26 mouse cellular contexts compared by ENCODE assay signal in genomic region chr14:55008417-55008816, GRCm38 (mm10). TPM values are rescaled to one million over a fixed set of nuclear protein-coding genes. Genes with fewer than 3 reads are reported as not detected.
DNase-seq lines count a peak whose midpoint lies in the region; ATAC-seq lines count a peak whose summit lies in the region.
"Had no signal": no experiment of that assay in that cellular context is flagged by ENCODE, and none has a peak within 500 bp of the region (broad histone marks: within the 10 kb centered on the region; RNA-seq: fewer than 3 reads in every experiment).

No protein-coding gene starts in this region.

- no peaks in the 10 kb centered on the region for H3K36me3 ChIP-seq in embryonic facial prominence, embryonic 15.5 days
- no peaks in the 10 kb centered on the region for H3K36me3 ChIP-seq in embryonic facial prominence, embryonic 10.5 days (replicated peaks)
- H3K36me3 ChIP-seq in heart, embryonic 12.5 days = no peaks in the 10 kb centered on the region
- H3K36me3 ChIP-seq in midbrain, embryonic 11.5 days (ENCODE audit: control insufficient read depth, insufficient read depth, low read length) = no peaks in the 10 kb centered on the region
- no peaks in the 10 kb centered on the region for H3K36me3 ChIP-seq in midbrain, embryonic 10.5 days
- H3K36me3 ChIP-seq in hindbrain, embryonic 12.5 days = no peaks in the 10 kb centered on the region
- H3K36me3 ChIP-seq: G1E; hindbrain, embryonic 13.5 days had no signal

- H3K9ac ChIP-seq in embryonic facial prominence, embryonic 15.5 days = no peak overlapping the region
- H3K9ac ChIP-seq in heart, embryonic 12.5 days = no peak overlapping the region
- H3K9ac ChIP-seq in midbrain, embryonic 11.5 days (ENCODE audit: low read length) = no peak overlapping the region
- no peak overlapping the region for H3K9ac ChIP-seq in hindbrain, embryonic 12.5 days
- H3K9ac ChIP-seq: hindbrain, embryonic 13.5 days had no signal

- WGBS in embryonic facial prominence, embryonic 15.5 days = 78% methylated on average over 8 of the region's 8 CpGs
- WGBS in embryonic facial prominence, embryonic 10.5 days = 85% methylated on average over 8 of the region's 8 CpGs
- WGBS in heart, embryonic 12.5 days = 71% methylated on average over 8 of the region's 8 CpGs
- WGBS in midbrain, embryonic 11.5 days = 83% methylated on average over 8 of the region's 8 CpGs
- 85% methylated on average over 8 of the region's 8 CpGs for WGBS in midbrain, embryonic 10.5 days
- 78% methylated on average over 8 of the region's 8 CpGs for WGBS in hindbrain, embryonic 12.5 days

- no peak overlapping the region for H3K27ac ChIP-seq in embryonic facial prominence, embryonic 15.5 days (replicated peaks)
- H3K27ac ChIP-seq in embryonic facial prominence, embryonic 10.5 days (replicated peaks) = no peak overlapping the region
- H3K27ac ChIP-seq in heart, embryonic 12.5 days (ENCODE audit: poor library complexity, severe bottlenecking) = peak overlapping the region; percentile 65
- H3K27ac ChIP-seq in midbrain, embryonic 11.5 days (ENCODE audit: low read depth, low read length) = no peak overlapping the region
- no peak overlapping the region for H3K27ac ChIP-seq in midbrain, embryonic 10.5 days (replicated peaks)
- H3K27ac ChIP-seq in hindbrain, embryonic 12.5 days = no peak overlapping the region
- H3K27ac ChIP-seq: hindbrain, embryonic 13.5 days; hindbrain, postnatal 0 days had no signal

- H3K4me1 ChIP-seq in embryonic facial prominence, embryonic 15.5 days = peaks cover 4% of the 10 kb centered on the region; the same call in 1 of the 2 replicates
- H3K4me1 ChIP-seq in embryonic facial prominence, embryonic 10.5 days = peaks cover 16% of the 10 kb centered on the region
- peaks cover 55% of the 10 kb centered on the region for H3K4me1 ChIP-seq in heart, embryonic 12.5 days (replicated peaks)
- 0 out of 2 replicates have a peak, but pooled peaks cover 8% of the 10 kb centered on the region for H3K4me1 ChIP-seq in midbrain, embryonic 11.5 days (ENCODE audit: control insufficient read depth, insufficient read depth, low read length)
- H3K4me1 ChIP-seq in midbrain, embryonic 10.5 days = peaks cover 16% of the 10 kb centered on the region
- H3K4me1 ChIP-seq in hindbrain, embryonic 12.5 days = peaks cover 3% of the 10 kb centered on the region; the same call in 1 of the 2 replicates

- ATAC-seq in embryonic facial prominence, embryonic 15.5 days (ENCODE audit: insufficient number of reproducible peaks, low FRiP score, low TSS enrichment, low read depth) = 0 out of 2 replicates have a peak, but pooled peaks have one; percentile 26
- no peak for ATAC-seq in heart, embryonic 12.5 days (ENCODE audit: insufficient number of reproducible peaks, low FRiP score)
- no peak for ATAC-seq in midbrain, embryonic 11.5 days (ENCODE audit: low FRiP score)
- ATAC-seq in hindbrain, embryonic 12.5 days (ENCODE audit: low FRiP score) = no peak
- ATAC-seq: CD4-positive, CD25-positive, alpha-beta regulatory T cell, adult 4 months; forebrain, embryonic 16.5 days; hindbrain, postnatal 0 days had no signal

- DNase-seq in embryonic facial prominence, embryonic 10.5 days (ENCODE audit: low spot score) = no peak
- no peak for DNase-seq in heart, adult 8-10 months (ENCODE audit: low spot score)
- peak; percentile 53 for DNase-seq in midbrain, embryonic 11.5 days (ENCODE audit: low spot score, missing footprints)
- no peak for DNase-seq in midbrain, embryonic 10.5 days (ENCODE audit: low spot score)
- DNase-seq: adrenal gland, adult 8-10 months; adrenal gland, postnatal 36 days; B cell, adult 2 months; cerebellum, adult 2 months; cerebellum, postnatal 10 days; gastrocnemius, postnatal 10 days; kidney, adult 11 months had no signal

- no peak overlapping the region for H3K4me3 ChIP-seq in embryonic facial prominence, embryonic 15.5 days (replicated peaks)
- H3K4me3 ChIP-seq in embryonic facial prominence, embryonic 10.5 days = no peak overlapping the region
- no peak overlapping the region for H3K4me3 ChIP-seq in heart, embryonic 12.5 days
- H3K4me3 ChIP-seq in midbrain, embryonic 11.5 days (ENCODE audit: low read depth, low read length) = no peak overlapping the region
- H3K4me3 ChIP-seq in midbrain, embryonic 10.5 days = no peak overlapping the region
- no peak overlapping the region for H3K4me3 ChIP-seq in hindbrain, embryonic 12.5 days
- H3K4me3 ChIP-seq: hindbrain, embryonic 13.5 days had no signal

- no peaks in the 10 kb centered on the region for H3K9me3 ChIP-seq in embryonic facial prominence, embryonic 15.5 days (replicated peaks)
- H3K9me3 ChIP-seq in embryonic facial prominence, embryonic 10.5 days = no peaks in the 10 kb centered on the region
- peaks cover 3% of the 10 kb centered on the region for H3K9me3 ChIP-seq in heart, embryonic 12.5 days (replicated peaks)
- no peaks in the 10 kb centered on the region for H3K9me3 ChIP-seq in midbrain, embryonic 11.5 days (ENCODE audit: control insufficient read depth, low read length)
- no peaks in the 10 kb centered on the region for H3K9me3 ChIP-seq in midbrain, embryonic 10.5 days (replicated peaks)
- H3K9me3 ChIP-seq in hindbrain, embryonic 12.5 days (replicated peaks) = no peaks in the 10 kb centered on the region
- H3K9me3 ChIP-seq: hindbrain, embryonic 13.5 days had no signal

- H3K27me3 ChIP-seq in embryonic facial prominence, embryonic 15.5 days = no peaks in the 10 kb centered on the region
- no peaks in the 10 kb centered on the region for H3K27me3 ChIP-seq in embryonic facial prominence, embryonic 10.5 days (replicated peaks; ENCODE audit: low read depth, poor library complexity, severe bottlenecking)
- H3K27me3 ChIP-seq in heart, embryonic 12.5 days (replicated peaks) = peaks cover 6% of the 10 kb centered on the region
- H3K27me3 ChIP-seq in midbrain, embryonic 11.5 days (ENCODE audit: control insufficient read depth, insufficient read depth, low read length) = no peaks in the 10 kb centered on the region
- no peaks in the 10 kb centered on the region for H3K27me3 ChIP-seq in midbrain, embryonic 10.5 days (ENCODE audit: low read depth, poor library complexity, severe bottlenecking)
- H3K27me3 ChIP-seq in hindbrain, embryonic 12.5 days = no peaks in the 10 kb centered on the region
- H3K27me3 ChIP-seq: hindbrain, embryonic 13.5 days had no signal

- H3K4me2 ChIP-seq in embryonic facial prominence, embryonic 15.5 days (replicated peaks) = no peak overlapping the region
- H3K4me2 ChIP-seq in heart, embryonic 12.5 days = no peak overlapping the region
- no peak overlapping the region for H3K4me2 ChIP-seq in midbrain, embryonic 11.5 days
- H3K4me2 ChIP-seq in hindbrain, embryonic 12.5 days (replicated peaks) = no peak overlapping the region
- H3K4me2 ChIP-seq: hindbrain, embryonic 13.5 days had no signal

RNA-seq across cellular contexts. Expression of gene Ngdn, which starts 6.8 kb away (rescaled TPM):
- 70.7 and 73.9 TPM in 2 replicates for polyA plus RNA-seq in embryonic facial prominence, embryonic 15.5 days (2015; fragmentation: Nextera tagmentation; extraction: Ambion mirVana)
- 91.1 and 94.2 TPM in 2 replicates for polyA plus RNA-seq in embryonic facial prominence, embryonic 10.5 days (2016; fragmentation: Nextera tagmentation; extraction: Ambion mirVana)
- polyA plus RNA-seq in heart, embryonic 12.5 days (2016; fragmentation: Nextera tagmentation; extraction: Ambion mirVana) = 55.7 and 60.8 TPM in 2 replicates
- 10 to 100 TPM; 22.3 to 31.5 (median 25.9) TPM for total RNA-seq in heart, adult 8-10 months (2022)
- polyA plus RNA-seq in midbrain, embryonic 11.5 days (2014; fragmentation: Nextera tagmentation; extraction: Ambion mirVana) = 85.0 and 85.9 TPM in 2 replicates
- 89.3 and 91.6 TPM in 2 replicates for polyA plus RNA-seq in midbrain, embryonic 10.5 days (2016; fragmentation: Nextera tagmentation; extraction: Ambion mirVana)
- 63.2 and 63.4 TPM in 2 replicates for polyA plus RNA-seq in hindbrain, embryonic 12.5 days (2016; fragmentation: Nextera tagmentation; extraction: Ambion mirVana)

RNA-seq across cellular contexts. Expression of gene Myh7, which starts 14.0 kb away (rescaled TPM):
- 21.5 and 33.1 TPM in 2 replicates for polyA plus RNA-seq in embryonic facial prominence, embryonic 15.5 days (2015; fragmentation: Nextera tagmentation; extraction: Ambion mirVana)
- polyA plus RNA-seq in embryonic facial prominence, embryonic 10.5 days (2016; fragmentation: Nextera tagmentation; extraction: Ambion mirVana) = 1.9 and 8.4 TPM in 2 replicates
- 5,583 and 5,934 TPM in 2 replicates for polyA plus RNA-seq in heart, embryonic 12.5 days (2016; fragmentation: Nextera tagmentation; extraction: Ambion mirVana)
- 1,000 to 10,000 TPM; 1,453 to 2,519 (median 2,136) TPM for total RNA-seq in heart, adult 8-10 months (2022)
- polyA plus RNA-seq in midbrain, embryonic 11.5 days (2014; fragmentation: Nextera tagmentation; extraction: Ambion mirVana) = 0.52 and 1.1 TPM in 2 replicates
- polyA plus RNA-seq in midbrain, embryonic 10.5 days (2016; fragmentation: Nextera tagmentation; extraction: Ambion mirVana) = 0.70 and 0.96 TPM in 2 replicates
- 4.9 and 9.1 TPM in 2 replicates for polyA plus RNA-seq in hindbrain, embryonic 12.5 days (2016; fragmentation: Nextera tagmentation; extraction: Ambion mirVana)
- total RNA-seq: adrenal gland, adult 8-10 months had no signal
- polyA plus RNA-seq: CD4-positive, CD25-positive, alpha-beta regulatory T cell, adult 4 months had no signal

RNA-seq across cellular contexts. Expression of gene Gm17428, which starts 31.7 kb away (rescaled TPM):
- not detected in 2 replicates for polyA plus RNA-seq in embryonic facial prominence, embryonic 15.5 days (2015; fragmentation: Nextera tagmentation; extraction: Ambion mirVana)
- not detected in 2 replicates for polyA plus RNA-seq in embryonic facial prominence, embryonic 10.5 days (2016; fragmentation: Nextera tagmentation; extraction: Ambion mirVana)
- polyA plus RNA-seq in heart, embryonic 12.5 days (2016; fragmentation: Nextera tagmentation; extraction: Ambion mirVana) = not detected in 2 replicates
- not detected for total RNA-seq in heart, adult 8-10 months (2022)
- polyA plus RNA-seq in midbrain, embryonic 11.5 days (2014; fragmentation: Nextera tagmentation; extraction: Ambion mirVana) = not detected in 2 replicates
- polyA plus RNA-seq in midbrain, embryonic 10.5 days (2016; fragmentation: Nextera tagmentation; extraction: Ambion mirVana) = not detected in 2 replicates
- not detected in 2 replicates for polyA plus RNA-seq in hindbrain, embryonic 12.5 days (2016; fragmentation: Nextera tagmentation; extraction: Ambion mirVana)
- total RNA-seq: adrenal gland, adult 8-10 months; adrenal gland, postnatal 36 days; G1E; gastrocnemius, postnatal 10 days; gastrocnemius, postnatal 4 days; heart, postnatal 10 days; hindbrain, postnatal 0 days had no signal
- polyA plus RNA-seq: CD4-positive, CD25-positive, alpha-beta regulatory T cell, adult 4 months; cerebellum, adult 2 months; embryonic facial prominence, embryonic 11.5 days; forebrain, embryonic 11.5 days; forebrain, embryonic 16.5 days; frontal cortex, adult 2 months; G1E; hindbrain, embryonic 13.5 days; hindbrain, postnatal 0 days; intestine, embryonic 14.5 days; kidney, embryonic 14.5 days had no signal

RNA-seq across cellular contexts. Expression of gene Myh6, which starts 41.7 kb away (rescaled TPM):
- polyA plus RNA-seq in embryonic facial prominence, embryonic 15.5 days (2015; fragmentation: Nextera tagmentation; extraction: Ambion mirVana) = 3.0 and 6.0 TPM in 2 replicates
- polyA plus RNA-seq in embryonic facial prominence, embryonic 10.5 days (2016; fragmentation: Nextera tagmentation; extraction: Ambion mirVana) = 0.26 and 2.0 TPM in 2 replicates
- polyA plus RNA-seq in heart, embryonic 12.5 days (2016; fragmentation: Nextera tagmentation; extraction: Ambion mirVana) = 2,737 and 2,858 TPM in 2 replicates
- over 10,000 TPM; 18,156 to 23,973 (median 22,335) TPM for total RNA-seq in heart, adult 8-10 months (2022)
- 0.51 TPM in 1 of 2 replicates, not detected in the other for polyA plus RNA-seq in midbrain, embryonic 11.5 days (2014; fragmentation: Nextera tagmentation; extraction: Ambion mirVana)
- 0.40 and 0.68 TPM in 2 replicates for polyA plus RNA-seq in midbrain, embryonic 10.5 days (2016; fragmentation: Nextera tagmentation; extraction: Ambion mirVana)
- polyA plus RNA-seq in hindbrain, embryonic 12.5 days (2016; fragmentation: Nextera tagmentation; extraction: Ambion mirVana) = 0.81 and 1.4 TPM in 2 replicates
- total RNA-seq: adrenal gland, adult 8-10 months; adrenal gland, postnatal 36 days had no signal
- polyA plus RNA-seq: CD4-positive, CD25-positive, alpha-beta regulatory T cell, adult 4 months; forebrain, embryonic 11.5 days had no signal

Comparison
In these comparisons a context has a peak if more than half of its experiments do, and no peak if none do; other contexts are left out.
1. RNA of gene Myh7, which starts 14.0 kb away (polyA plus RNA-seq): 5,583 to 5,934 TPM in heart, embryonic 12.5 days; 21.5 to 33.1 TPM in embryonic facial prominence, embryonic 15.5 days, 4.9 to 9.1 TPM in hindbrain, embryonic 12.5 days, 1.9 to 8.4 TPM in embryonic facial prominence, embryonic 10.5 days, 0.52 to 1.1 TPM in midbrain, embryonic 11.5 days and 0.70 to 0.96 TPM in midbrain, embryonic 10.5 days; every median in the first group is over 100 times any median in the second.